16 mouse cellular contexts compared by ENCODE assay signal in genomic region chr2:127137838-127138420, GRCm38 (mm10). TPM values are rescaled to one million over a fixed set of nuclear protein-coding genes. Genes with fewer than 3 reads are reported as not detected.
DNase-seq lines count a peak whose midpoint lies in the region; ATAC-seq lines count a peak whose summit lies in the region.
"Had no signal": no experiment of that assay in that cellular context is flagged by ENCODE, and none has a peak within 500 bp of the region (broad histone marks: within the 10 kb centered on the region; RNA-seq: fewer than 3 reads in every experiment).

No protein-coding gene starts in this region.

- 0 out of 2 replicates have a peak overlapping the region, but pooled peaks have one; percentile 20 for H3K27ac ChIP-seq in forebrain, embryonic 12.5 days
- H3K27ac ChIP-seq in forebrain, embryonic 15.5 days (replicated peaks) = no peak overlapping the region
- H3K27ac ChIP-seq in hindbrain, embryonic 14.5 days = 0 out of 2 replicates have a peak overlapping the region, but pooled peaks have one; percentile 7
- H3K27ac ChIP-seq in hindbrain, embryonic 11.5 days (ENCODE audit: low read depth, low read length) = no peak overlapping the region
- peak overlapping the region; percentile 69; the same call in 1 of the 2 replicates for H3K27ac ChIP-seq in neural tube, embryonic 13.5 days (replicated peaks)
- no peak overlapping the region for H3K27ac ChIP-seq in neural tube, embryonic 15.5 days (replicated peaks)
- no peak overlapping the region for H3K27ac ChIP-seq in midbrain, embryonic 16.5 days (ENCODE audit: low read length)

- peaks cover 28% of the 10 kb centered on the region for H3K36me3 ChIP-seq in forebrain, embryonic 12.5 days (replicated peaks)
- no peaks in the 10 kb centered on the region; the same call in none of the 2 replicates for H3K36me3 ChIP-seq in forebrain, embryonic 15.5 days
- H3K36me3 ChIP-seq in hindbrain, embryonic 14.5 days (replicated peaks; ENCODE audit: control insufficient read depth, insufficient read depth) = no peaks in the 10 kb centered on the region
- H3K36me3 ChIP-seq in hindbrain, embryonic 11.5 days (ENCODE audit: control insufficient read depth, insufficient read depth, low read length) = no peaks in the 10 kb centered on the region
- peaks cover 7% of the 10 kb centered on the region; the same call in 1 of the 2 replicates for H3K36me3 ChIP-seq in neural tube, embryonic 13.5 days
- no peaks in the 10 kb centered on the region for H3K36me3 ChIP-seq in neural tube, embryonic 15.5 days
- H3K36me3 ChIP-seq in midbrain, embryonic 16.5 days (ENCODE audit: control insufficient read depth, insufficient read depth, low read length) = no peaks in the 10 kb centered on the region; the same call in 1 of the 2 replicates

- H3K9me3 ChIP-seq in forebrain, embryonic 12.5 days = no peaks in the 10 kb centered on the region
- no peaks in the 10 kb centered on the region for H3K9me3 ChIP-seq in forebrain, embryonic 15.5 days
- H3K9me3 ChIP-seq in hindbrain, embryonic 14.5 days (ENCODE audit: control insufficient read depth, low read length) = no peaks in the 10 kb centered on the region
- H3K9me3 ChIP-seq in hindbrain, embryonic 11.5 days (ENCODE audit: control insufficient read depth, low read length) = no peaks in the 10 kb centered on the region
- H3K9me3 ChIP-seq in neural tube, embryonic 13.5 days = no peaks in the 10 kb centered on the region
- no peaks in the 10 kb centered on the region for H3K9me3 ChIP-seq in neural tube, embryonic 15.5 days (replicated peaks)
- no peaks in the 10 kb centered on the region for H3K9me3 ChIP-seq in midbrain, embryonic 16.5 days (replicated peaks; ENCODE audit: control insufficient read depth, low read length, poor library complexity, severe bottlenecking)
- H3K9me3 ChIP-seq: midbrain, embryonic 13.5 days had no signal

- no peak for ATAC-seq in forebrain, embryonic 12.5 days (ENCODE audit: low FRiP score)
- no peak for ATAC-seq in forebrain, embryonic 15.5 days (replicated peaks)
- ATAC-seq in hindbrain, embryonic 14.5 days (ENCODE audit: low FRiP score) = no peak
- ATAC-seq in hindbrain, embryonic 11.5 days (ENCODE audit: low FRiP score) = no peak
- no peak for ATAC-seq in neural tube, embryonic 13.5 days (ENCODE audit: low read depth)
- ATAC-seq in neural tube, embryonic 15.5 days (ENCODE audit: low FRiP score) = no peak
- no peak for ATAC-seq in midbrain, embryonic 16.5 days
- ATAC-seq: hindbrain, embryonic 16.5 days had no signal

- no peak overlapping the region for H3K4me3 ChIP-seq in forebrain, embryonic 12.5 days (replicated peaks)
- no peak overlapping the region for H3K4me3 ChIP-seq in forebrain, embryonic 15.5 days
- no peak overlapping the region for H3K4me3 ChIP-seq in hindbrain, embryonic 14.5 days (replicated peaks; ENCODE audit: low read length)
- H3K4me3 ChIP-seq in hindbrain, embryonic 11.5 days (ENCODE audit: low read depth, low read length) = no peak overlapping the region
- H3K4me3 ChIP-seq in neural tube, embryonic 13.5 days = no peak overlapping the region
- H3K4me3 ChIP-seq in neural tube, embryonic 15.5 days (replicated peaks) = no peak overlapping the region
- no peak overlapping the region for H3K4me3 ChIP-seq in midbrain, embryonic 16.5 days (ENCODE audit: low read depth, low read length)
- H3K4me3 ChIP-seq: midbrain, embryonic 13.5 days had no signal

- no peak overlapping the region for H3K4me2 ChIP-seq in forebrain, embryonic 12.5 days
- H3K4me2 ChIP-seq in forebrain, embryonic 15.5 days (replicated peaks) = no peak overlapping the region
- H3K4me2 ChIP-seq in hindbrain, embryonic 14.5 days (replicated peaks) = no peak overlapping the region
- no peak overlapping the region for H3K4me2 ChIP-seq in hindbrain, embryonic 11.5 days (replicated peaks; ENCODE audit: low read depth, low read length)
- H3K4me2 ChIP-seq in neural tube, embryonic 13.5 days = no peak overlapping the region
- no peak overlapping the region for H3K4me2 ChIP-seq in neural tube, embryonic 15.5 days
- H3K4me2 ChIP-seq in midbrain, embryonic 16.5 days (ENCODE audit: low read length) = no peak overlapping the region
- H3K4me2 ChIP-seq: midbrain, embryonic 13.5 days had no signal

- peaks cover 45% of the 10 kb centered on the region for H3K4me1 ChIP-seq in forebrain, embryonic 12.5 days
- H3K4me1 ChIP-seq in forebrain, embryonic 15.5 days = peaks cover 32% of the 10 kb centered on the region
- peaks cover 24% of the 10 kb centered on the region for H3K4me1 ChIP-seq in hindbrain, embryonic 14.5 days (replicated peaks; ENCODE audit: control insufficient read depth, insufficient read depth, low read length)
- H3K4me1 ChIP-seq in hindbrain, embryonic 11.5 days (replicated peaks; ENCODE audit: control insufficient read depth, insufficient read depth, low read length) = no peaks in the 10 kb centered on the region; the same call in 1 of the 2 replicates
- peaks cover 46% of the 10 kb centered on the region for H3K4me1 ChIP-seq in neural tube, embryonic 13.5 days (replicated peaks)
- H3K4me1 ChIP-seq in neural tube, embryonic 15.5 days = peaks cover 34% of the 10 kb centered on the region
- H3K4me1 ChIP-seq in midbrain, embryonic 16.5 days (ENCODE audit: control insufficient read depth, insufficient read depth, low read length) = peaks cover 16% of the 10 kb centered on the region

- DNase-seq in hindbrain, embryonic 14.5 days (ENCODE audit: low spot score) = no peak
- no peak for DNase-seq in hindbrain, embryonic 11.5 days (ENCODE audit: low spot score)
- no peak for DNase-seq in adrenal gland, adult 18-20 months (ENCODE audit: low spot score in 2 of 2)
- DNase-seq: cerebellum, adult 11-12 months; cerebellum, postnatal 36 days; gastrocnemius, postnatal 10 days; layer of hippocampus, postnatal 36 days; spleen, adult 18-20 months; thymus, postnatal 4 days had no signal

- no peaks in the 10 kb centered on the region for H3K27me3 ChIP-seq in forebrain, embryonic 12.5 days
- H3K27me3 ChIP-seq in forebrain, embryonic 15.5 days = no peaks in the 10 kb centered on the region
- H3K27me3 ChIP-seq in hindbrain, embryonic 14.5 days (ENCODE audit: control insufficient read depth, insufficient read depth, low read length) = no peaks in the 10 kb centered on the region
- no peaks in the 10 kb centered on the region for H3K27me3 ChIP-seq in hindbrain, embryonic 11.5 days (ENCODE audit: control insufficient read depth, insufficient read depth, low read length)
- H3K27me3 ChIP-seq in neural tube, embryonic 13.5 days = no peaks in the 10 kb centered on the region
- H3K27me3 ChIP-seq in neural tube, embryonic 15.5 days (replicated peaks) = no peaks in the 10 kb centered on the region
- H3K27me3 ChIP-seq in midbrain, embryonic 16.5 days (ENCODE audit: control insufficient read depth, insufficient read depth, low read depth, low read length) = no peaks in the 10 kb centered on the region
- H3K27me3 ChIP-seq: midbrain, embryonic 13.5 days had no signal

- H3K9ac ChIP-seq in forebrain, embryonic 12.5 days = no peak overlapping the region
- no peak overlapping the region for H3K9ac ChIP-seq in forebrain, embryonic 15.5 days (replicated peaks)
- H3K9ac ChIP-seq in hindbrain, embryonic 14.5 days = no peak overlapping the region
- no peak overlapping the region for H3K9ac ChIP-seq in hindbrain, embryonic 11.5 days (ENCODE audit: low read depth, low read length)
- no peak overlapping the region for H3K9ac ChIP-seq in neural tube, embryonic 13.5 days
- no peak overlapping the region for H3K9ac ChIP-seq in neural tube, embryonic 15.5 days (replicated peaks)
- no peak overlapping the region for H3K9ac ChIP-seq in midbrain, embryonic 16.5 days (ENCODE audit: low read depth, low read length)

- 80% methylated on average over 10 of the region's 10 CpGs for WGBS in forebrain, embryonic 12.5 days
- 74% methylated on average over 10 of the region's 10 CpGs for WGBS in forebrain, embryonic 15.5 days
- WGBS in hindbrain, embryonic 14.5 days = 85% methylated on average over 10 of the region's 10 CpGs
- 87% methylated on average over 10 of the region's 10 CpGs for WGBS in hindbrain, embryonic 11.5 days
- 77% methylated on average over 10 of the region's 10 CpGs for WGBS in neural tube, embryonic 13.5 days
- WGBS in neural tube, embryonic 15.5 days = 87% methylated on average over 10 of the region's 10 CpGs
- WGBS in midbrain, embryonic 16.5 days = 88% methylated on average over 10 of the region's 10 CpGs

RNA-seq across cellular contexts. Expression of gene Ncaph, which starts 4.2 kb away (rescaled TPM):
- polyA plus RNA-seq in forebrain, embryonic 12.5 days (2016; fragmentation: Nextera tagmentation; extraction: Ambion mirVana) = 105 and 111 TPM in 2 replicates
- polyA plus RNA-seq in forebrain, embryonic 15.5 days (2015; fragmentation: Nextera tagmentation; extraction: Ambion mirVana) = 38.4 and 41.0 TPM in 2 replicates
- polyA plus RNA-seq in hindbrain, embryonic 14.5 days (2014; fragmentation: Nextera tagmentation; extraction: Ambion mirVana) = 17.8 and 20.0 TPM in 2 replicates
- 86.8 and 95.2 TPM in 2 replicates for polyA plus RNA-seq in hindbrain, embryonic 11.5 days (2014; fragmentation: Nextera tagmentation; extraction: Ambion mirVana)
- polyA plus RNA-seq in neural tube, embryonic 13.5 days (2015; fragmentation: Nextera tagmentation; extraction: Ambion mirVana) = 19.8 and 21.2 TPM in 2 replicates
- polyA plus RNA-seq in neural tube, embryonic 15.5 days (2015; fragmentation: Nextera tagmentation; extraction: Ambion mirVana) = 10.2 and 26.5 TPM in 2 replicates
- total RNA-seq in adrenal gland, adult 18-20 months (2021) = 1 to 10 TPM; 1.3 to 1.9 TPM
- 10.0 and 12.6 TPM in 2 replicates for polyA plus RNA-seq in midbrain, embryonic 16.5 days (2015; fragmentation: Nextera tagmentation; extraction: Ambion mirVana)

RNA-seq across cellular contexts. Expression of gene Itpripl1, which starts 5.3 kb away (rescaled TPM):
- polyA plus RNA-seq in forebrain, embryonic 12.5 days (2016; fragmentation: Nextera tagmentation; extraction: Ambion mirVana) = 19.2 and 19.4 TPM in 2 replicates
- polyA plus RNA-seq in forebrain, embryonic 15.5 days (2015; fragmentation: Nextera tagmentation; extraction: Ambion mirVana) = 15.5 and 17.2 TPM in 2 replicates
- 9.7 and 12.4 TPM in 2 replicates for polyA plus RNA-seq in hindbrain, embryonic 14.5 days (2014; fragmentation: Nextera tagmentation; extraction: Ambion mirVana)
- 12.7 and 16.8 TPM in 2 replicates for polyA plus RNA-seq in hindbrain, embryonic 11.5 days (2014; fragmentation: Nextera tagmentation; extraction: Ambion mirVana)
- 15.0 and 16.4 TPM in 2 replicates for polyA plus RNA-seq in neural tube, embryonic 13.5 days (2015; fragmentation: Nextera tagmentation; extraction: Ambion mirVana)
- polyA plus RNA-seq in neural tube, embryonic 15.5 days (2015; fragmentation: Nextera tagmentation; extraction: Ambion mirVana) = 12.1 and 14.8 TPM in 2 replicates
- total RNA-seq in adrenal gland, adult 18-20 months (2021) = 1 to 10 TPM; 4.7 to 5.8 TPM
- polyA plus RNA-seq in midbrain, embryonic 16.5 days (2015; fragmentation: Nextera tagmentation; extraction: Ambion mirVana) = 8.5 and 9.9 TPM in 2 replicates

Comparison
In these comparisons a context has a peak if more than half of its experiments do, and no peak if none do; other contexts are left out.
1. H3K27ac ChIP-seq: peak in forebrain, embryonic 12.5 days (single experiment), hindbrain, embryonic 14.5 days (single experiment) and neural tube, embryonic 13.5 days (single experiment); none in forebrain, embryonic 15.5 days (single experiment), hindbrain, embryonic 11.5 days (single experiment), neural tube, embryonic 15.5 days (single experiment) and midbrain, embryonic 16.5 days (single experiment).